In the genomic region with DNA sequence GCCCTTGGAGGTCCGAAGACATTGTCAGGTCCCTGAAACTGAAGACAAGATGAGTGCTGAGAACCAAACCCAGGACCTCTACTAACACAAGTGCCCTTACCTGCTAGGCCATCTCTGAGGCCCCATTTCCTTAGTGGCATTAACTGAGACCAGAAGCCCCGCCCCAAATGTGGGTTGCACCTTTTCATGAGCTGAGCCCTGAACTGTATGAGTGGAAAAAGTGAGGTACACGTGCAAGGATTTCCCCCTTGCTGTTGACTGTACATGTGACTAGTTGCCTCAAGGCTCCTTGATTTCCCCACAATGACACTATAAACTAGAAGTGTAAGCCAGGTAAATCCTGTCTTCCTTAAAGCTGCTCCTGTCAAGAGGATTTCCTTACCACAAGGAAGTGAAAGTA, we compare ENCODE assay signal across 21 mouse cellular contexts. TPM values are rescaled to one million over a fixed set of nuclear protein-coding genes. Genes with fewer than 3 reads are reported as not detected.
DNase-seq lines count a peak whose midpoint lies in the region; ATAC-seq lines count a peak whose summit lies in the region.
"Had no signal": no experiment of that assay in that cellular context is flagged by ENCODE, and none has a peak within 500 bp of the region (broad histone marks: within the 10 kb centered on the region; RNA-seq: fewer than 3 reads in every experiment).

No protein-coding gene starts in this region.

- no peaks in the 10 kb centered on the region for H3K4me1 ChIP-seq in forebrain, embryonic 13.5 days
- H3K4me1 ChIP-seq: forebrain, embryonic 15.5 days; hindbrain, embryonic 10.5 days; lung, embryonic 15.5 days; midbrain, embryonic 10.5 days; stomach, embryonic 15.5 days had no signal

- H3K9ac ChIP-seq in forebrain, embryonic 13.5 days = no peak overlapping the region
- H3K9ac ChIP-seq: forebrain, embryonic 15.5 days; limb, embryonic 13.5 days; liver, embryonic 14.5 days; lung, embryonic 15.5 days; neural tube, embryonic 13.5 days; stomach, embryonic 15.5 days had no signal

- H3K27ac ChIP-seq in forebrain, embryonic 13.5 days = no peak overlapping the region
- H3K27ac ChIP-seq: forebrain, embryonic 15.5 days; hindbrain, embryonic 10.5 days; limb, embryonic 13.5 days; liver, embryonic 14.5 days; lung, embryonic 15.5 days; midbrain, embryonic 10.5 days; neural tube, embryonic 13.5 days; stomach, embryonic 15.5 days had no signal

- intact Hi-C loops in left cerebral cortex, postnatal 4 days (cut with DNase I) = no loop called here

- no peaks in the 10 kb centered on the region for H3K9me3 ChIP-seq in forebrain, embryonic 13.5 days (replicated peaks)
- H3K9me3 ChIP-seq: forebrain, embryonic 15.5 days; hindbrain, embryonic 10.5 days; limb, embryonic 13.5 days; lung, embryonic 15.5 days; midbrain, embryonic 10.5 days; neural tube, embryonic 13.5 days; stomach, embryonic 15.5 days had no signal

- no peak overlapping the region for H3K4me2 ChIP-seq in forebrain, embryonic 13.5 days
- H3K4me2 ChIP-seq: forebrain, embryonic 15.5 days; limb, embryonic 13.5 days; lung, embryonic 15.5 days; neural tube, embryonic 13.5 days; stomach, embryonic 15.5 days had no signal

- ATAC-seq in forebrain, embryonic 13.5 days = no peak
- ATAC-seq: forebrain, embryonic 15.5 days had no signal

- H3K27me3 ChIP-seq in forebrain, embryonic 13.5 days = no peaks in the 10 kb centered on the region
- H3K27me3 ChIP-seq: forebrain, embryonic 15.5 days; limb, embryonic 13.5 days; lung, embryonic 15.5 days; neural tube, embryonic 13.5 days; stomach, embryonic 15.5 days had no signal

- H3K4me3 ChIP-seq in forebrain, embryonic 13.5 days = no peak overlapping the region
- H3K4me3 ChIP-seq: forebrain, embryonic 15.5 days; hindbrain, embryonic 10.5 days; limb, embryonic 13.5 days; lung, embryonic 15.5 days; midbrain, embryonic 10.5 days; neural tube, embryonic 13.5 days; stomach, embryonic 15.5 days had no signal

- no peaks in the 10 kb centered on the region for H3K36me3 ChIP-seq in forebrain, embryonic 13.5 days (ENCODE audit: poor library complexity, severe bottlenecking)
- H3K36me3 ChIP-seq: forebrain, embryonic 15.5 days; hindbrain, embryonic 10.5 days; limb, embryonic 13.5 days; lung, embryonic 15.5 days; midbrain, embryonic 10.5 days; neural tube, embryonic 13.5 days; stomach, embryonic 15.5 days had no signal

- peak; percentile 55 to 62 for DNase-seq in B cell, adult 2 months
- DNase-seq in T-cell, adult 2 months (ENCODE audit: low spot score) = peak; percentile 43
- DNase-seq in naive thymus-derived CD4-positive, alpha-beta T cell, adult 2 months (ENCODE audit: low read depth) = peak; percentile 70
- DNase-seq in thymus, postnatal 25 days = peak; percentile 56
- DNase-seq in liver = no peak
- DNase-seq in left cerebral cortex, postnatal 4 days = no peak
- DNase-seq: adrenal gland, adult 2 months; cerebellum, adult 9-10 months; gastrocnemius, postnatal 36 days; kidney, adult 9 months; lung, postnatal 4 days; right cerebral cortex, adult 18-20 months had no signal

- 86% methylated on average over 3 of the region's 3 CpGs for WGBS in forebrain, embryonic 13.5 days

RNA-seq across cellular contexts. Expression of a gene that starts 30.7 kb away (rescaled TPM):
- 45.6 and 52.5 TPM in 2 replicates for polyA plus RNA-seq in forebrain, embryonic 13.5 days (2015; fragmentation: Nextera tagmentation; extraction: Ambion mirVana)
- total RNA-seq in left cerebral cortex, postnatal 4 days (2021) = 10 to 100 TPM; 51.4 to 60.1 TPM

Comparison
In these comparisons a context has a peak if more than half of its experiments do, and no peak if none do; other contexts are left out.
1. DNase-seq: peak in B cell, adult 2 months (2 of 2), T-cell, adult 2 months (single experiment), naive thymus-derived CD4-positive, alpha-beta T cell, adult 2 months (single experiment) and thymus, postnatal 25 days (single experiment); none in liver (single experiment) and left cerebral cortex, postnatal 4 days (single experiment).